Mouse (Mus musculus) retina, postnatal 1 day (tissue): ENCODE data around the gene Baiap2.

ENCODE experiments used
- DNase-seq: peaks from one replicate; pipeline ENCODE4 v3.0.0-alpha.2; 2012

Gene Baiap2

GRCm38 (mm10) chr11:119981769-119982168, 39.2 kb downstream of the Baiap2 start:
- DNase-seq, result peak; percentile 11

DNA sequence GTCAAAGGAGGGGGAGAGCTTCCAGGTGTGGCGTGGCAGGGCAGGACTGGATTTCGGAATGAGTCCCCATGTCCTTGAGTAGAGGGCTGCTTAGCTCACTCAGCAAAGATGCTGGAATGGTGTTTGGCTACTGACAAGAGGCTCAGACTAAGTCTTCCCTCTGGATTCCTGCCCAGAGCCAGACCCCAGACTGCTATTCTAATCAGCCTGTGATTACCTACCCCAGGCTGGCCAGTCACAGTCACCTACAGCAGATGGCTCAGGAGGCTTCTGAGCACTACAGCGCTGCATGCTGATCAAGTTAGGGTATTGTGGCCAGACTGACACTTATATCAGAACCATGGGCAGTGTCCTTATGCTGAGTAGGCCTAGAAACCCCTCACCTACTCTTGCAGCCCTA, 39.7 kb downstream of the Baiap2 start:
- DNase-seq, result peak; percentile 66

- DNase-seq, result peak; percentile 62
Observed at GRCm38 (mm10) chr11:119983151-119983550, 40.6 kb downstream of the Baiap2 start.

GRCm38 (mm10) chr11:119986751-119987425, 44.3 kb downstream of the Baiap2 start:
- no peak for DNase-seq

DNA sequence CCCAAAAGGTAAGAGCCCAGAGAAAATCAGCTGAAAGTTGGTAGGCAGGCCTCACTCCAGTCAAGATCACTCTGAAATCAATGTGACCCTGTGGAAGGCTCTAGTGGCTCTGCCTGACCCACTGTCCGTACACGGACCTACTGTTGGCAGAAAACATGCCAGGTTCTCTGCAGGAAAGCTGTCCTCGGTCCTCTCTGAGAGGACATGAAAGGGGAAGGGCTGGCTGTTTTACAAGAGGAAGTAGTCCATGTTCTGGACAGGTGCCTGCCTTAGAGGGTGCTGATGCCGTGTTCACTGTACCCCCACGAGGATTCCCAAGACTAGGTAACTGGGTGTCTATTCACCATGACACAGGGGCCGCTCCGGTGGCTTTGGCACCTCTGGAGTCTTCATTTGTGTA, 45.3 kb downstream of the Baiap2 start:
- no peak for DNase-seq

- DNase-seq, result no peak
Observed at GRCm38 (mm10) chr11:119988391-119988790, 45.8 kb downstream of the Baiap2 start.

GRCm38 (mm10) chr11:119989115-119989564, 46.6 kb downstream of the Baiap2 start:
- peak; percentile 81 for DNase-seq

DNA sequence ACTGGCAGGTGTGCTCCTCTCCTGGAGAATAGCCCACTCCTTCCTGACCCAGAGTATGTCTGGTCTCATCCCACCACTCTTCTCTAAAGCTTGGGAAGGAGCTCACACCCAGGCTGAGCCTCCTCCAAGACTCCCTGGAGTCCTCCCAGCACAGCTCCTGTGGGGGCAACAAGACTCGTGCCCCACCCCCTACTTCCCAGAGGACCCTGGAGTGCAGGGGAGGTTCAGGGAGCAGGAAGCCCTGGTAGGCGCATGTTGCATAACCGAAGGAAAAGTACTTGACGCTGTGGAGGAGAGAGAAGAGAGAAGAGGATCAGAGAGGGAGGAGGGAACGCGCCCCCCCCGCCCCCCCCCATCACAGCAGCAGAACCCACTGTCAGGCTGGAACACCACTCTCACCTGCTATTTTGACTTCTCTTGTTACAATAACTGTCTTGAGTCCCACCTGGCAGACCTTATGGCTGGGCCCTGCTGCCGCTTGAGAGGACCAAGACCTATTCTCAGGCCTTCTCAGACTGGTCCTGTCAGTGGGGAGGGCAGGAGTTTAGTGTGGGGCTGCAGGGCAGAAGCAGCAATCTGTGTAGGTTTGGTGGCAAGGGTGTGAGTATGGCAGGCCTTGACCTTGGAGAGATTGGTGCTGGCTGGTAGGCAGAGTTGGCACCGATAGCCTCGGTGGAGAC, 48.2 kb downstream of the Baiap2 start:
- DNase-seq, result no peak

- DNase-seq, result peak; percentile 94
Observed at GRCm38 (mm10) chr11:119991338-119991678, 48.7 kb downstream of the Baiap2 start.

DNA sequence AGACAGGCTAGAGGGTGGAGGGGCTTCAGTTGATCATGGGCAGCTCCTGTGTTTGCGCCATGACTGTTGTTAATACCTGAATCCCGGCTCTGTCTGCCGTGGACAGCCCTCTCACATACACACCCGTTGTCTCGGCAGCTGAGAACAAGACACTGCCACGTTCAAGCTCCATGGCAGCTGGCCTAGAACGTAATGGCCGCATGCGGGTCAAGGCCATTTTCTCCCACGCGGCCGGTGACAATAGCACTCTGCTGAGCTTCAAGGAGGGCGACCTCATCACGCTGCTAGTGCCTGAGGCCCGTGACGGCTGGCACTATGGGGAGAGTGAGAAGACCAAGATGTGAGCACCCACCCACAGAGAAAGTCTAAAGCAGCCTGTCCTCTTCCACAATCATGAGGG, 54.8 kb downstream of the Baiap2 start:
- DNase-seq, result no peak

DNA sequence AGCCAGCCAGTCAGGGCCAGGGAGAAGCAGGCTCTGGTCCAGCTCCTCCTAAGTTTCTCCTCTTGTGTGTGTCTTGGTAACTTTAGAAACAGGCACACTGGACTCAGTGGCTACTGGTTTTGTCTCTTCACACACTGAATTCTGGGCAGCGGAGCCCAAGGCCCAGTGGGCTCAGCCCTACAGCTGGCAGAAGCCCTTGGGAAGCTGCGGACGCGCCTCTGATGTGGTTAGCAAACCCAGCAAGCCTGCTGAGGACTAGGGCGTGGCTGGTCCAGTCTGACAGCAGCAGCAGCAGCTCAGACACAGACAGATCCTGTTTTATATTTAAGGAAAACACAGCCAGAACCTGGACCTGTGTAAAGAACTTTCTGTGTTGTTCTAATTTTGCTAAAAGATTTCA, 59.5 kb downstream of the Baiap2 start:
- no peak for DNase-seq

- no peak for DNase-seq
Observed at GRCm38 (mm10) chr11:120002634-120003220, 60.2 kb downstream of the Baiap2 start.

GRCm38 (mm10) chr11:120005434-120006317, 63.1 kb downstream of the Baiap2 start:
- no peak for DNase-seq

DNA sequence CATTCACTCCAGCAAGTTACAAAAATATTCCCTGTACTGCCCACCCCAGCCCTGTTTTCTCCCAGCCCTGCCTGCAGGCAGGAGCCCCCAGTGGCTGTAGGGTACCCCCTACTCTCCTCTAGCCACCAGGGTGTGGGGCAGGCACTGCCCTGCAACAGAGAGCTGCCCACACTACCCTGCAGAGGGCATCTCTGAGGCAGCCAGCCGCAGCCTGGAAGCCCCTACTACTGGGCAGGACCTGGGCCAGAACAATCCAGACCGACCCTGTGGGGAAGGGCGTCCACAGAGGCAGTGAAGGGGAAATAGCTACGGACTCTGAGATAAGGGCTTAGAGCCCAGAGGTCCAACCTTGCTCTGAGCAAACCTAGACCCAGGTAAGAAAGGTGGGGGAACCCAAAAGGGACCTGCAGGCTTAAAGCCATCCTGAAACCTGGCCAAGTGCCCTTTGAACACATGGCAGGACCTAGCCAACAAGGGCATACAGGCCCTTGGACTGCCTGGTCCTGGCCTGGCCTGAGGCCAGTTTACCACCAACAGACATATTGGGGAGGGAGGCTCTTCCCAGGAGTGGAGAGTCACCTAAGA, 65.0 kb downstream of the Baiap2 start:
- no peak for DNase-seq

DNA sequence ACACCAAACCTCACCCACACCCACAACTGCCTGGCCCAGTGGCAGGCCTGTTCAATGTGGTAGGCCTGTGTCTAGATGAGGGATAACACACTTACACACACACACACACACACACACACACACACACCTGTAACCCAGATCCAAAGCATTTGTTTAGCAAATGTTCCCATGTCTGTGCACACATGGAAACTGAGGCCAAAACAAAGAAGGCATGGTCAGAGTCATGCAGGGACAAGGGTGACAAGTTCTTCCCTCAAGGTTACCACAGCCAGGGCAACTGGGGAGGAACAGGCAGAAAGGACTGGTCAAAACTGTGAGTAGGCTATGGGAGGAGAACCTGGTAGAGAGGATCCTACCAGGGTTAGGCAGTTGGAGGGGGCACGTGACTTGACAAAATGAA, 65.9 kb downstream of the Baiap2 start:
- DNase-seq, result no peak

DNA sequence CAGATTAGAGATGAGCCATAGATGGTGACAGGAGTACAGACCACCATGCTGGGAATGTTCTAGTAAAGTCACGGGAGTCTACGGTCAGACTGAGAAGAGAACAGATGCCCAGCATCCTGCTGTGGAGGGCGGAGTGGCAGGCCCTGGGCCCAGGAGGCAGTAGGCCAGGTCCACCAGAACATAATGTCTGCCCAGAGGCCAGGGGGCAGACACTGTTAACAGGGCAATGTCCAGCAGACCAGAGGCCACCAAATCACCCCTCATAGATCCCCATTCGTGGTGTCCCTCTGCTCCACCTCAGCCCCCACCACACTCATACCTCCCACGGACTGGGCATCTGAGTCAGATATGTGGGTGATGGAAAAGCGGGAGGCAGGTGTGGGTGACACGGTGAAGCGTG, 66.4 kb downstream of the Baiap2 start:
- DNase-seq, result no peak

GRCm38 (mm10) chr11:120009937-120010336, 67.4 kb downstream of the Baiap2 start:
- DNase-seq, result no peak

- DNase-seq, result no peak
Observed at GRCm38 (mm10) chr11:120011114-120011760, 68.7 kb downstream of the Baiap2 start.

DNA sequence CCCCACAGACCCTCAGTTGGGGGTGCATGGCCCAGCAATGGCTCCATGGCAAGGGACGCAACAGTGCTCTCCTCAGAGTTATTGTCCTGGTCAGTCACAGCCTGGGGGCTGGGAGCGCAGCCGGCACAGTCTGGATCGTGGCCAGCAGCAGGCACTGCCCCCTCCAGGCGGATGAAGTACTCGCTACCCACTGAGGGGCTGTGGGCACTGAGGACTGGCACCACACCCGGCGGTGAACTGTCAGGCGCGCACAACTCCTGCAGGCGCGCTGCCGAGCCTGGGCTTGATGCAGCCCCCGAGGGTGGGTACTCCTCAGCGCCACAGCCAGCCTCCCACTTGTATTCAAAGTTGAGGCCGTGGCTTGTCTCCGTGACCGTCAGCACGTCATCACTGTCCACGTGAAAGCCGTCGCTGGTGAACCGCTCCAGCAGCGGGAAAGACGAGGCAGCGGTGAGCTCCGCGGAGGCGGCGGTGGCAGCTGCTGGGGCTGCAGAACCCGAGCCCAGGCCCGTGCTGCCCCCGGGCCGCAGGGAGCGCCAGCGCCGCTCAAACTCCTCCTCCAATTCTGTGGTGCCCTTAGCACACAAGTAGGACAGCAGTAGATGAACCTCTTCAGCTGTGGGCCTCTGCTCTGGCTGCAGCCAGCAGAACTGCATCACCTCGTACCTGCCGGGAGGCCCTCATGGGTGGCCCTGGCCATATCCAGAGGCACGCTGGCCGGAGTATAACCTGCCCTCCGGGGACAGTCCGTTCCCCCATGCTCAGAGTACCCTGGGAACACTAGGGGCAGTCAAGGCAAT, 69.4 kb downstream of the Baiap2 start:
- peak; percentile 79 for DNase-seq

GRCm38 (mm10) chr11:120012702-120013101, 70.1 kb downstream of the Baiap2 start:
- no peak for DNase-seq

DNA sequence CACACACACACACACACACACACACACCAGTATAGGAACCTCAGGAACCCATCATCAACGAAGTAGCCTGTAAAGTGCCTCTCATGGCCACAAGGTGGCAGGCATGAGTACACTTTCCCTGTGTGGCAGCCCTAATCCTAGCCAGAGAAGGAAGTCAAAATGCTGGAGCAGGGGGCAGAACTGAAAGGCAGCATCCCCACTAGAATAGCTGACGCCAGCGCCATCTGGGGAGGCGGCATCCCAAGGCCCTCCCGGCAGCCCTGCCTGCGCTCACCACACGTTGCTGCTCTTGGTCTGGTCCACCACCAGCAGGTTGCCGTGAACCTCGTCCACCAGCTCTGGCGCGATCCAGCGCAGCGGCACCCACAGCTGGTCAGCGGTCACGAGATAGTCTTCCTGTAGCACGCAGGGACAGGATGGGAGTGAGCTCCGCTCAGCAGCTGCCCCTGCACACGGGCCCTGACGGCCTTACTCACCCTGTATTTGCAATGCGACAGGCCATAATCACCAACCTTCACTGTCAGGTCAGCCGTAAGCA, 70.7 kb downstream of the Baiap2 start:
- DNase-seq, result peak; percentile 93
